Mouse (Mus musculus): ENCODE data around the gene Pias4. TPM values are rescaled to one million over a fixed set of nuclear protein-coding genes. Genes with fewer than 3 reads are reported as not detected.
A peak's percentile ranks its signal among the peaks of the same experiment; 100 is the strongest.

Gene Pias4
- polyA plus RNA-seq, 1 experiment from 2014 or later = 62.2 TPM

DNA sequence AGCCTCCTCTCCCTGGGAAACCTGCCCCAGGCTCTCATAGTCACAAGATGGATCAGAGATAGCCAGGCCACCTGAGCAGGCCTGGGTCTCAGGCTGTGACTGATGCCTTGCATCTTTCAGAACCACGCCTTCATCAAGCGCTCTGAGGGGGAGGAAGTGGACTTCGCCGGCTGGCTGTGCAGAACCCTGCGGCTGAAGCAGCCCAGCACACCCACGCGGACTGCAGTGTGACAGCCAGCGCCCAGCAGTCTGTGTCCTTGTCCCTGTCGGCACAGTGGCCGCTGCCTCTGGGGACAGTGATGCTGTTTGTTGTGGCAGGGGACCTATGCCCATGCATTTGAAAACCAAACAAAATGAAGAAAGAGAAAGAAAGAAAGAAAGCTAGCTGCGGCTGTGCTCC is 44.2 kb downstream of the Pias4 start:
- WGBS = 90% methylated on average over 11 of the region's 11 CpGs
- ATAC-seq (ENCODE audit: low FRiP score, low read depth) = no peak
- Histone ChIP-seq H3K27me3 (peaks cover 11% of the 10 kb centered on the region; the same call in 1 of the 2 replicates), H3K27ac (no peak overlapping the region), H3K9me3 (no peaks in the 10 kb centered on the region), H3K36me3 (peaks cover 66% of the 10 kb centered on the region), H3K4me2 (replicated peaks) (no peak overlapping the region), H3K4me3 (no peak overlapping the region), H3K9ac (no peak overlapping the region), H3K4me1 (peaks cover 10% of the 10 kb centered on the region)

DNA sequence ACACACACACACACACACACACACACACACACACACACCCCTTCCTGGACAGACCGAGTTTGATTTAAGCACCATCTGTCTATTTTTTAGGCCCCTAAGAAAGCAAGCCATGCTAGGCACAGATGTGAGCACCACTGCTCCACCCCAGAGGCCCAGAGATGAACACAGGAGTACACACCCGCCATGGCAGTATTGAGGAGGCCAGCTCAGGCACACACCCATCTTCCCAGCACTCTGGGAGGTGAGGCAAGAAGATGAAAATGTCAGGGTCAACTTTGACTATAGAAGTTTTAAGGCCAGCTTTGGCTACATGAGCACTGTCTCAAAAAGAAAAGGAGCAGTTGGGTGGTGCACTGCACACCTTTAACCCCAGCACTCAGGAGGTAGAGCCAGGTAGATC is 44.8 kb downstream of the Pias4 start:
- no peak overlapping the region for H3K27ac ChIP-seq
- H3K4me3 ChIP-seq = no peak overlapping the region
- peaks cover 5% of the 10 kb centered on the region; the same call in 1 of the 2 replicates for H3K27me3 ChIP-seq
- no peak overlapping the region for H3K4me2 ChIP-seq (replicated peaks)
- H3K4me1 ChIP-seq = peaks cover 4% of the 10 kb centered on the region; the same call in 1 of the 2 replicates
- H3K9ac ChIP-seq = no peak overlapping the region
- peaks cover 70% of the 10 kb centered on the region for H3K36me3 ChIP-seq
- ATAC-seq (ENCODE audit: low FRiP score, low read depth) = no peak
- no peaks in the 10 kb centered on the region for H3K9me3 ChIP-seq
- WGBS = 79% methylated on average over 2 of the region's 2 CpGs

DNA sequence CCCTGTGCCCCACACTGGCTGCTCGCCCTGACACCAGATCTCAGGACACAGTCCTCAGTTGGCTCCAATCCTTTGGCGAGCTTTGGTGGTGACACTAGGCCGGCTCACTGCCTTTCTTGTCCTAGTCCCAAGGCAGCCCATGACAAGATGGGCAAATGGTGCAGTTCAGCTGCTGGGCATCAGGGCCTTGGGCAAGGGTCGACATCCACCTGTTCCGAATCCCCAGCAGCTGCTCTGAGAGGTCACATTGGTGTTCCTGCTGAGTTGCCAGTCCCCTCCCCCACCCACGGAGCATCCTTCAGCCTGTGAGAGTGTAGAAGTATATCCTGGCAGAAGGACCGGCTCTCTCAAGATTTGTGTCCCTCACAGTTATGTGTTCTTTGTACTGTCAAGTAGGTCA is 47.1 kb downstream of the Pias4 start:
- Histone ChIP-seq H3K36me3 (peaks cover 90% of the 10 kb centered on the region), H3K4me3 (no peak overlapping the region), H3K27me3 (no peaks in the 10 kb centered on the region)

DNA sequence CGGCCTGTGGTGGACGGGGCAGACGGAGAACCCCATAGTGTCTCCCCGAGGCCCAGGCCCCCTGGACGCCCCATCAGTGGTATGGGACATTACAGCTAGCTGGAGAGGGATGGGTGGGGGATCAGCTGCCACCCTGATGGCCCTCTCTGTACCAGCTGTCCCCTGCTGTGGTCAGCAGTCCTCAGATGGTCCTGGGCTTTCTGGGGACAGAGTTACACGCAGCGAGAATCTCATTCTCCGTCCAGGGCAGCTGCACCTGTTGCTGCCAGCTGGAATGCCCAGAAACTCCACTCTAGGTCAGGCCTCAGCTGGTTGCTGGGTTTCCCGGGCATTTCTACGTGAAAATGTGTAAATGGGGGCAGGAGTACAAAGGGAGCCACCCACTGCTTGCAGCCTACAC is 48.1 kb downstream of the Pias4 start:
- no peaks in the 10 kb centered on the region for H3K4me1 ChIP-seq
- H3K9me3 ChIP-seq = no peaks in the 10 kb centered on the region
- H3K27me3 ChIP-seq = no peaks in the 10 kb centered on the region
- ATAC-seq (ENCODE audit: low FRiP score, low read depth) = no peak
- H3K4me3 ChIP-seq = no peak overlapping the region
- H3K36me3 ChIP-seq = peaks cover 95% of the 10 kb centered on the region
- WGBS = 89% methylated on average over 10 of the region's 10 CpGs
- no peak overlapping the region for H3K27ac ChIP-seq
- no peak overlapping the region for H3K4me2 ChIP-seq (replicated peaks)
- no peak overlapping the region for H3K9ac ChIP-seq

More for the DNA sequence above, 47.1 kb downstream of the Pias4 start:
- Histone ChIP-seq H3K9ac (no peak overlapping the region), H3K4me2 (replicated peaks) (no peak overlapping the region), H3K27ac (no peak overlapping the region), H3K9me3 (no peaks in the 10 kb centered on the region), H3K4me1 (no peaks in the 10 kb centered on the region)
- 82% methylated on average over 7 of the region's 7 CpGs for WGBS
- no peak for ATAC-seq (ENCODE audit: low FRiP score, low read depth)

DNA sequence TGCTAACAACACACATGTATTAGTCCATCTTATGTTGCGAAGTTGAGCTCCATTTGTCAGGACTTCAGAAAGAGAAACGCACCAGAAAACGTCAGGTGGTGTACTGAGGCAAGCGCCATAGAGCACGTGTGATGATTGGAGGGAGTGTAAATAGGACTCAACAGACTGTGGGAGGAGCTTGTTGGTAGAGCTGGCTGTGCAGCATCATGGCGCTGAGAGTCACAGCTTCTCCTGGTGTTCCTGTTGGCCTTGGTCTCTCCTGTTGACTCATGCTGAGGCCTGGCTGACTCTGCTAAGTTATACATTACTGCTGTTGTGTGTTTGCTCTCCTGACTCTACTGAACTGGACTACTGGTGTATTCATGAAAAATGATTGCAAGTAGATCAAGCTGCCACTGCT is 54.8 kb downstream of the Pias4 start:
- Histone ChIP-seq H3K4me2 (replicated peaks) (no peak overlapping the region), H3K27ac (no peak overlapping the region), H3K4me1 (no peaks in the 10 kb centered on the region), H3K36me3 (peaks cover 96% of the 10 kb centered on the region), H3K27me3 (no peaks in the 10 kb centered on the region), H3K9me3 (no peaks in the 10 kb centered on the region), H3K9ac (no peak overlapping the region), H3K4me3 (no peak overlapping the region)
- WGBS = 94% methylated on average over 6 of the region's 6 CpGs
- ATAC-seq (ENCODE audit: low FRiP score, low read depth) = no peak

DNA sequence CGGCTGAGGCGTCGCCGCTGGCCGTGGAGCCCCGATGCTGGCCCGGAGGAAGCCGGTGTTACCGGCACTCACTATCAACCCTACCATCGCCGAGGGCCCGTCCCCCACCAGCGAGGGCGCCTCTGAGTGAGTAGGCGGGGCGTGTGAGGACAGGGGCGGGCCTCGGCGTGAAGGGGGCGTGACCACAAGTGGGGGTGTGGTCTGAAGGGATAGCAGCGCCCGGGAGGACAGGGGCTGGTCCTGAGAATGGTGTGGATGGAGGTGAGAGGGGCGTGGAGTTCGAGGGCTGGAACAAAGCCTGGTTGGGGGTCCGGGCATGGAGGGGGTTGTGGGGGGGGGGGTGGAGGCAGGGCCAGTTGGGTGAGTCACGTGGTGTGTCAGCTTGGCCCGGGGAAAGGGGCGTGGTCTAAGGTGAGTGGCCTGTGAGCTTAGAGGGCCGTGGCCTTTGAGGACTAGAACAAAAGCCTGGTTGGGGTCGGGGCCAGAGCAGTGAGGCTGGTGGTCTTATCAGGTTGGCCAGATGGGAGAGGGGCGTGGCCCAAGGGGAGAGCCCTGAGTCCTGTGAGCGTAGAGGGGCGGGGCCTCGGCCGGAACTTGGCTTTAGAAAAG is 61.5 kb downstream of the Pias4 start:
- WGBS = under 1% methylated on average over 34 of the region's 35 CpGs
- ATAC-seq (ENCODE audit: low FRiP score, low read depth) = peak; percentile 89
- H3K9ac ChIP-seq = peak overlapping the region; percentile 98
- peaks cover 21% of the 10 kb centered on the region for H3K4me1 ChIP-seq
- H3K9me3 ChIP-seq = no peaks in the 10 kb centered on the region
- peak overlapping the region; percentile 92 for H3K4me3 ChIP-seq
- H3K27ac ChIP-seq = peak overlapping the region; percentile 99
- peaks cover 39% of the 10 kb centered on the region for H3K36me3 ChIP-seq
- H3K4me2 ChIP-seq (replicated peaks) = peak overlapping the region; percentile 78
- H3K27me3 ChIP-seq = no peaks in the 10 kb centered on the region

DNA sequence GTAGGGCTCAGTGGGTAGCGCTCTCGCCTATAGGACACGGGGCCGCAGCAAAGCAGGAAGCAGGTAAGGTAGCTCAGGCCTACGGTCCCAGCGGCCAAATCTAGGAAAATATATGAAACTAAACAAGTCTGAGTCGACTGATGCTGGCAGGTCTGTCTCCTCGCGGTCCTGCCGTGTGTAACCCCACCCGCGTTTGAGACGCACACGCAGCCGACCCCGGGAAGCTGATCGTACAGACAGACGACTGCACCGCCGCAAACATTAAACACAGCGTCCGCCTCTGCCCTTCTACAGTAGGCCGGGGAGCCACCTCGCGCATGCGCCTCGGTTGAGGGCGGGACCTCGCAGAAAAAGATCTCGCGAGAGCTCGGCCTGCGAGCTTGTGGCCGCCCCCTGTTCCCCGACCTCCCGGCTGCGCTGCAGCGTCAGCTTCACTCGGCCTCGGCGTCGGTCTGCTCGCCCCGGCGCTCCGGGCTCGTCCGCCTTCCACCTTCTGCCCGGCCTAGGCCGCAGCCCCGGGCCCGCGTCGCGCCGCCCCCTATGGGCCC is 62.1 kb downstream of the Pias4 start, which contains the start of gene Map2k2:
Gene Map2k2, plus strand, starts transcription at position 351 of the 548 bp plus-strand sequence.
- Histone ChIP-seq H3K36me3 (peaks cover 34% of the 10 kb centered on the region), H3K9me3 (no peaks in the 10 kb centered on the region), H3K4me1 (peaks cover 21% of the 10 kb centered on the region), H3K4me3 (peak within 1 kb of the TSS; percentile 92), H3K9ac (peak within 1 kb of the TSS; percentile 98), H3K4me2 (replicated peaks) (peak within 1 kb of the TSS; percentile 78), H3K27ac (peak within 1 kb of the TSS; percentile 99), H3K27me3 (no peaks in the 10 kb centered on the region)
- ATAC-seq (ENCODE audit: low FRiP score, low read depth) = peak; percentile 93
- under 1% methylated on average over 56 of the region's 56 CpGs for WGBS

Small RNA genes within 50 kb of the gene (microRNA-seq; reads per million reads assigned to microRNA genes)
- gene Mir5615-1 (not detected), gene Mir5615-2 (not detected)

Other genes starting within 250 kb of the Pias4 start
- gene Lmnb2, start 249.7 kb downstream of the Pias4 start, polyA plus RNA-seq (2015; fragmentation: Nextera tagmentation; extraction: Ambion mirVana) = 54.6 and 63.2 TPM in 2 replicates
- 32.3 and 32.7 TPM in 2 replicates for gene Gadd45b, start 237.8 kb downstream of the Pias4 start, polyA plus RNA-seq (2015; fragmentation: Nextera tagmentation; extraction: Ambion mirVana)
- gene Gng7, start 153.0 kb downstream of the Pias4 start, polyA plus RNA-seq (2015; fragmentation: Nextera tagmentation; extraction: Ambion mirVana) = 7.4 and 9.0 TPM in 2 replicates
- gene Diras1, start 142.3 kb downstream of the Pias4 start, polyA plus RNA-seq (2015; fragmentation: Nextera tagmentation; extraction: Ambion mirVana) = 0.15 and 0.33 TPM in 2 replicates
- gene Slc39a3, start 130.5 kb downstream of the Pias4 start, polyA plus RNA-seq (2015; fragmentation: Nextera tagmentation; extraction: Ambion mirVana) = 19.2 and 20.0 TPM in 2 replicates
- gene Sgta, start 107.7 kb downstream of the Pias4 start, polyA plus RNA-seq (2015; fragmentation: Nextera tagmentation; extraction: Ambion mirVana) = 227 and 231 TPM in 2 replicates
- 58.4 and 62.0 TPM in 2 replicates for gene Thop1, start 97.9 kb downstream of the Pias4 start, polyA plus RNA-seq (2015; fragmentation: Nextera tagmentation; extraction: Ambion mirVana)
- gene Creb3l3, start 69.0 kb downstream of the Pias4 start, polyA plus RNA-seq (2015; fragmentation: Nextera tagmentation; extraction: Ambion mirVana) = 0.18 and 0.60 TPM in 2 replicates
- gene Map2k2, start 62.0 kb downstream of the Pias4 start, polyA plus RNA-seq (2015; fragmentation: Nextera tagmentation; extraction: Ambion mirVana) = 192 and 197 TPM in 2 replicates
- 22.5 and 22.6 TPM in 2 replicates for gene Zbtb7a, start 32.7 kb downstream of the Pias4 start, polyA plus RNA-seq (2015; fragmentation: Nextera tagmentation; extraction: Ambion mirVana)
- 577 and 592 TPM in 2 replicates for gene Eef2, start 8.7 kb upstream of the Pias4 start, polyA plus RNA-seq (2015; fragmentation: Nextera tagmentation; extraction: Ambion mirVana)
- 53.4 and 53.7 TPM in 2 replicates for gene Dapk3, start 15.1 kb upstream of the Pias4 start, polyA plus RNA-seq (2015; fragmentation: Nextera tagmentation; extraction: Ambion mirVana)
- not detected in 2 replicates for gene 4930442H23Rik, start 15.9 kb upstream of the Pias4 start, polyA plus RNA-seq (2015; fragmentation: Nextera tagmentation; extraction: Ambion mirVana)
- 0.18 and 0.26 TPM in 2 replicates for gene Nmrk2, start 34.1 kb upstream of the Pias4 start, polyA plus RNA-seq (2015; fragmentation: Nextera tagmentation; extraction: Ambion mirVana)
- 0.20 and 0.43 TPM in 2 replicates for gene Atcay, start 62.9 kb upstream of the Pias4 start, polyA plus RNA-seq (2015; fragmentation: Nextera tagmentation; extraction: Ambion mirVana)
- 11.5 and 11.6 TPM in 2 replicates for gene Zfr2, start 65.2 kb upstream of the Pias4 start, polyA plus RNA-seq (2015; fragmentation: Nextera tagmentation; extraction: Ambion mirVana)
- gene Matk, start 85.0 kb upstream of the Pias4 start, polyA plus RNA-seq (2015; fragmentation: Nextera tagmentation; extraction: Ambion mirVana) = 4.7 and 5.4 TPM in 2 replicates
- 206 and 213 TPM in 2 replicates for gene Mrpl54, start 99.0 kb upstream of the Pias4 start, polyA plus RNA-seq (2015; fragmentation: Nextera tagmentation; extraction: Ambion mirVana)
- 63.3 and 63.5 TPM in 2 replicates for gene Apba3, start 99.0 kb upstream of the Pias4 start, polyA plus RNA-seq (2015; fragmentation: Nextera tagmentation; extraction: Ambion mirVana)
- gene Tjp3, start 123.7 kb upstream of the Pias4 start, polyA plus RNA-seq (2015; fragmentation: Nextera tagmentation; extraction: Ambion mirVana) = 2.6 and 2.9 TPM in 2 replicates
- 51.5 and 58.5 TPM in 2 replicates for gene Pip5k1c, start 125.0 kb upstream of the Pias4 start, polyA plus RNA-seq (2015; fragmentation: Nextera tagmentation; extraction: Ambion mirVana)
- gene Cactin, start 153.2 kb upstream of the Pias4 start, polyA plus RNA-seq (2015; fragmentation: Nextera tagmentation; extraction: Ambion mirVana) = 41.8 and 42.3 TPM in 2 replicates
- 5.2 and 7.8 TPM in 2 replicates for gene Tbxa2r, start 160.8 kb upstream of the Pias4 start, polyA plus RNA-seq (2015; fragmentation: Nextera tagmentation; extraction: Ambion mirVana)
- gene Gipc3, start 175.3 kb upstream of the Pias4 start, polyA plus RNA-seq (2015; fragmentation: Nextera tagmentation; extraction: Ambion mirVana) = 0.06 TPM in 1 of 2 replicates, not detected in the other
- 106 and 109 TPM in 2 replicates for gene Hmg20b, start 182.6 kb upstream of the Pias4 start, polyA plus RNA-seq (2015; fragmentation: Nextera tagmentation; extraction: Ambion mirVana)
- 12.2 and 13.6 TPM in 2 replicates for gene Mfsd12, start 189.6 kb upstream of the Pias4 start, polyA plus RNA-seq (2015; fragmentation: Nextera tagmentation; extraction: Ambion mirVana)
- gene 4930404N11Rik, start 197.9 kb upstream of the Pias4 start, polyA plus RNA-seq (2015; fragmentation: Nextera tagmentation; extraction: Ambion mirVana) = 0.97 and 1.0 TPM in 2 replicates
- gene Fzr1, start 210.6 kb upstream of the Pias4 start, polyA plus RNA-seq (2015; fragmentation: Nextera tagmentation; extraction: Ambion mirVana) = 111 and 112 TPM in 2 replicates
- 72.7 and 79.4 TPM in 2 replicates for gene Dohh, start 216.5 kb upstream of the Pias4 start, polyA plus RNA-seq (2015; fragmentation: Nextera tagmentation; extraction: Ambion mirVana)
- gene Gm48551, start 216.5 kb upstream of the Pias4 start, polyA plus RNA-seq (2015; fragmentation: Nextera tagmentation; extraction: Ambion mirVana) = 3.3 and 4.0 TPM in 2 replicates
- 1.7 and 1.9 TPM in 2 replicates for gene Gm48552, start 221.1 kb upstream of the Pias4 start, polyA plus RNA-seq (2015; fragmentation: Nextera tagmentation; extraction: Ambion mirVana)
- gene Smim24, start 225.1 kb upstream of the Pias4 start, polyA plus RNA-seq (2015; fragmentation: Nextera tagmentation; extraction: Ambion mirVana) = 4.2 and 4.7 TPM in 2 replicates